Mouse (Mus musculus): ENCODE measurements around the gene Btnl2.

The Btnl2 gene

DNA sequence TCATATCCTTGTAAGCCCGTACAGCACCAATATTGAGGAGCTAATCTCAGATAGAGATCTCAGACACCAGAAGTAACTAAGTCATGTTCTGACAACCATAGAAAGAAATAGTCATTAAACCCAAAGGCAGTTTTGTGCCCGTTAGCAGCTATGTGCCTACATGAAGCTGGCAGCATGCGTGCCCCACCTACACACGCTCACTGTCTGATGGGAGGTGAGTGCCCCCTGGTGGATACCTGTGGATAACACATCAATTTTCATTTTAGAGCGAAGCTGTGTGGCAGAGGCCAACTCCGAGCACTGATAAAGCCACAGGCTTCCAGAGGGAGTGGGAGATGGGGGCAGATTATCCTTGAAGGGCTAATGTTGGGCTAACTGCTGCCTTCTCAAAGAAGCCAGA, 56.5 kb downstream of the Btnl2 start:
- peak; percentile 65 to 75 for DNase-seq
